Mouse (Mus musculus) heart, adult 2 months (tissue): Measurements from ENCODE around the gene Zfp428.

Experiments
- CTCF ChIP-seq: fragments of 200-600 bp; IDR thresholded peaks from 2 replicates; pipeline ENCODE4 v1.8.1; 2022; ENCODE audit warnings: antibody characterized with exemption, mild to moderate bottlenecking, moderate library complexity
- EP300 ChIP-seq: fragments of 200-500 bp; IDR thresholded peaks from 2 replicates; pipeline ENCODE4 v1.6.1; 2011; ENCODE audit warnings: low read depth, low read length, control low read depth; ENCODE audit not compliant: insufficient read depth
- POLR2A ChIP-seq: fragments of 200-500 bp; IDR thresholded peaks from 2 replicates; pipeline ENCODE4 v1.6.1; 2011; ENCODE audit warnings: mild to moderate bottlenecking, low read depth, low read length, control low read depth; ENCODE audit not compliant: insufficient read depth

- TF ChIP-seq POLR2A = no peak
- no peak for TF ChIP-seq CTCF
- 0 out of 2 replicates have a peak, but pooled peaks have one; percentile 31 for TF ChIP-seq EP300
Measured at GRCm38 (mm10) chr7:24461376-24462051, 45.3 kb upstream of the Zfp428 start.
